Mouse (Mus musculus) cerebellum, adult 11-12 months (tissue): ENCODE measurements around the gene Rcor3.

Experiments used
- DNase-seq: peaks from one replicate; pipeline ENCODE4 v3.0.0; 2022

Rcor3 gene

DNA sequence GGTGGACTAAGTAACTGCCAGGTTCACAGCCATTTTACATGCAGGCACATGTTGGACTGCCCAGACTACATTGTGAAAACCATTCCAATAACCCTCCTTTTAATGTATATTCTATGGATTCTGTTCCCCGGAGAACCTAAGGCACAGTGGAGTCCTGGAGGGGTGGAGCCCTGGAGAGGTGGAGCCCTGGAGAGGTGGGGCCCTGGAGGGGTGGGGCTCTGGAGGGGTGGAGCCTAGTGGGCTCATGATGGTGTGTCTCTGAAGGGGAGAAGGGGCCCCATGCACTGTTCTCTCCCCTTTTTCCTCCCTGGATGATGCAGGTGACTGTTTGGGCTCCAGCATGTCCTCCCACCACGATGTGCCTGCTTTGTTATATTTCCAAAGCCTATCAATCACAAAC is 69.7 kb downstream of the Rcor3 start:
- no peak for DNase-seq

DNA sequence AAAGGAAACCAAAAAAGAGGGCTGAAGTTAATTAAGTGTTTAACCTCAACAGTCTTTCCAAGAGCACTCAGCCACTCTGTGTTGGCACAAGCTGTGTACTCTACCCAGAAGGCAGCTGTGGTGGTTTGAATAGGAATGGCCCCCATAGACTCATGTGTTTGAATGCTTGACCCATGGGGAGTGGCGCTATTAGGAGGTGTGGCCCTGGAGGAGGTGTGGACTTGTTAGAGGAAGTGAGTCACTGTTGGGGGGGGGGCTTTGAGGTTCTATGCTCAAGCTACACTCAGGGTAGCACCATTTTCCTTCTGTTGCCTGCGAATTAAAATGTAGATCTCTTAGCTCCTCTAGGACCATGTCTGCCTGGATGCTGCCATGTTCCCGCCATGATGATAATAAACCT is 70.9 kb downstream of the Rcor3 start:
- DNase-seq: no peak

- no peak for DNase-seq
Observed at GRCm38 (mm10) chr1:192063209-192063946, 74.5 kb downstream of the Rcor3 start.

DNA sequence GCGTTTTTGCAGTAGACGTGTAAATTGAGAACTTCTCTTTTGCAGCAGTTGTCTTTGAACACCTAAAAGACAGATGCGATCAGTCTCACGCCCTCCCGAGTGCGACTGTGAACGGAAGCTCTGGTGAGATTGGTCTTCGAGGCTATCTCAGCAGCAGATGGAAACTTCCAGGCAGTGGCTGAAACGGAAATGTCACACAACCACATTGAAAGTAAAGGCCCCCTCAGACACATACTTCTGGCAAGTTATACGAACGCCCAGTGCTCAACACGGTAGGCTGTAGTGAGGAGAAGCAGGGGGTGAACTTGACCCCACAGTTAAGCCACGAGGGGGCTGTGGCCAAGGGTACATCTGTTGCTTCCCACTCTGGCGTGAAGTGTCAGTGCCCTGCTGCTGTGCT is 75.2 kb downstream of the Rcor3 start:
- no peak for DNase-seq

GRCm38 (mm10) chr1:192061666-192062306 is 76.1 kb downstream of the Rcor3 start:
- DNase-seq: no peak

DNA sequence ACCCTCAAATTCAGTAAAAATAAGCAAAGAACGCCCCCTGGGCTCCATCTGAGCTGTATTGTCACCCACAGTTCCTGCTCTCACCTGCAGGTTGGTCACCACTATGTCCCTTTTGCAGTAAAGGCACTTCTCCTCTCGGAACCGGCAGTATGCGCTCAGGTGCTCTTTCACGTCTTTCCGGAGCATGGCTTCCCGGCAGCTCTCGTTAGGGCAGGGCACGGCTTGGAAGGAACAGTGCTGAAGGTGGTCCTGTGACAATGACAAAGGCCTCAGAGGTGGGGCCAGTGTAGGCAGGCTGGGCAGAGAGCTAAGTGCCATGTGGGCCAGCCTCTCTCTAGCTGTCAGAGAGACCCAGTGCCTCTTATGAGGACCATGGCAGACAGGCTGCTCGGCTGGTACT is 79.0 kb downstream of the Rcor3 start:
- DNase-seq: no peak

- no peak for DNase-seq
Observed at GRCm38 (mm10) chr1:192053726-192054125, 84.1 kb downstream of the Rcor3 start.

DNA sequence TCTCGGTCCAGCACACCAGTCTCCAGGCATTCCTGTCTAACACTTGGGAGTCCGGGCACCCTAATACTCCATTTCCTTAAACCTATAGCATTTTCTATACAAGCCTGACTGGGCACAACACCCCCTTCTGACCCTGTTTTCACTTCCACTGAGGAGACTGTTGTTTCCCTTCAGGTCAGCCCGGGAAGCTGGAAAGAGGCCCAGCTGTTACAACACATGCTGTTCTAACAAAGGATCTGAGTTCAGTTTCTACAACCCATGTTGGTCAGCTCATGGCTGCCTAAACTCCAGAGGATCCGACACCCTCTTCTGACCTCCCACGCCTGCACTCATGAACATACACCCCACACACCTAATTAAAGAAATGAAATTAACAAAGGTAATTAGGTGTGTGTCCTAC is 84.9 kb downstream of the Rcor3 start:
- no peak for DNase-seq

DNA sequence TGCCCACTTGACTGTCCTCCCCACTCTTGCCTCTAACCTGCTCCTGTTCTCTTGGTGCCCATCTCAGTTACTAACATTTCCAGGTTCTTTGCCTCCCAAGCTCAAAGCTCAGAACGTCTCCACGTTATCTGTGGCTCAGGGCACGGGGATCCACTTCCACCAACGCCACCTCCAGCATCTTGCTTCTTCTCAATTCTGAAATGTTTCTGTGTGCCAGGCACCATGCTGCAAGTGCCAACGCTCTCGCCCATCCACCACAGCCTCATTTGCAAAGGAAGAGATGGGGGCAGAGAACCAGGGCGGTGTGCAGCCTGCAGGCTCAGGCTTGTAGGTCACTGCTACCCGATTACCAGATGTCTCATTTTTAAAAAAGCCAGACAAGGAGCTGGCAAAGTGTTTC is 85.4 kb downstream of the Rcor3 start:
- DNase-seq: no peak
